Mouse (Mus musculus) G1E-ER4 (cell line): Measurements from ENCODE around the gene Xpc. TPM values are rescaled to one million over a fixed set of nuclear protein-coding genes. Genes with fewer than 3 reads are reported as not detected.

Experiments
- GATA1 ChIP-seq: IDR thresholded peaks from one replicate; pipeline ENCODE4 v1.8.0; 2012; ENCODE audit warnings: low read length, inconsistent platforms
- polyA plus RNA-seq: library from polyadenylated mRNA; stranded (reverse); fragments of >175 nt; gene quantifications from 2 replicates; pipeline ENCODE4 v1.2.3, GENCODE M21; 2012

Gene Xpc
- polyA plus RNA-seq, 1 experiment: 7.5 TPM

- no peak for TF ChIP-seq GATA1
Observed at GRCm38 (mm10) chr6:91493053-91493452, 22.6 kb downstream of the Xpc start.

GRCm38 (mm10) chr6:91491004-91491403 lies 24.7 kb downstream of the Xpc start:
- TF ChIP-seq GATA1: no peak

- no peak for TF ChIP-seq GATA1
Observed at GRCm38 (mm10) chr6:91489872-91490271, 25.8 kb downstream of the Xpc start.

- no peak for TF ChIP-seq GATA1
Observed at GRCm38 (mm10) chr6:91488496-91489212, 27.0 kb downstream of the Xpc start.

- no peak for TF ChIP-seq GATA1
Observed at GRCm38 (mm10) chr6:91486736-91487453, 28.8 kb downstream of the Xpc start.

GRCm38 (mm10) chr6:91483371-91483770 lies 32.3 kb downstream of the Xpc start:
- TF ChIP-seq GATA1: no peak

GRCm38 (mm10) chr6:91476541-91476940 lies 39.1 kb downstream of the Xpc start:
- TF ChIP-seq GATA1: no peak

- no peak for TF ChIP-seq GATA1
Observed at GRCm38 (mm10) chr6:91474441-91475190, 41.1 kb downstream of the Xpc start.

- no peak for TF ChIP-seq GATA1
Observed at GRCm38 (mm10) chr6:91473805-91474440, 41.8 kb downstream of the Xpc start.

- no peak for TF ChIP-seq GATA1
Observed at GRCm38 (mm10) chr6:91472868-91473804, 42.6 kb downstream of the Xpc start, which contains the start of the genes Chchd4 and Tmem43. Gene Chchd4 (minus strand): TSS chr6:91473546. Gene Tmem43 (plus strand): TSS chr6:91473703.

GRCm38 (mm10) chr6:91472319-91472718 lies 43.4 kb downstream of the Xpc start:
- TF ChIP-seq GATA1: no peak

- no peak for TF ChIP-seq GATA1
Observed at GRCm38 (mm10) chr6:91470712-91471111, 45.0 kb downstream of the Xpc start.

GRCm38 (mm10) chr6:91467106-91467505 lies 48.6 kb downstream of the Xpc start:
- TF ChIP-seq GATA1: no peak

- TF ChIP-seq GATA1: no peak
Observed at GRCm38 (mm10) chr6:91465756-91466155, 49.9 kb downstream of the Xpc start.

GRCm38 (mm10) chr6:91459471-91459870 lies 56.2 kb downstream of the Xpc start:
- TF ChIP-seq GATA1: no peak

GRCm38 (mm10) chr6:91454546-91454945 lies 61.1 kb downstream of the Xpc start:
- TF ChIP-seq GATA1: no peak
